Mouse (Mus musculus): ENCODE data around the gene Padi4. TPM values are rescaled to one million over a fixed set of nuclear protein-coding genes. Genes with fewer than 3 reads are reported as not detected.

Gene Padi4
- total and polyA plus RNA-seq, 2 experiments from 2014 or later: 0.06 TPM; not detected in 1

- 77% methylated on average over 5 of the region's 5 CpGs for whole genome bisulfite sequencing
- DNase-seq (no peak), ATAC-seq (no peak)
- Histone ChIP-seq H3K9me3 (ENCODE audit: low read length) (no peaks in the 10 kb centered on the region), H3K4me1 (ENCODE audit: insufficient read depth) (peaks cover 6% of the 10 kb centered on the region; the same call in 1 of the 2 replicates), H3K4me2 (ENCODE audit: low read depth) (no peak overlapping the region), H3K9ac (no peak overlapping the region), H3K36me3 (ENCODE audit: insufficient read depth) (peaks cover 69% of the 10 kb centered on the region), H3K27ac (ENCODE audit: low read depth, low read length) (no peak overlapping the region), H3K27me3 (ENCODE audit: insufficient read depth, low read length) (no peaks in the 10 kb centered on the region), H3K4me3 (ENCODE audit: low read depth, low read length) (no peak overlapping the region)
- no peak for TF ChIP-seq CTCF (IDR thresholded peaks at IDR 0.05; ENCODE audit: low read depth)
Measured at GRCm38 (mm10) chr4:140711360-140711759, 62.7 kb downstream of the Padi4 start.

GRCm38 (mm10) chr4:140710781-140711180 is 63.3 kb downstream of the Padi4 start:
- TF ChIP-seq CTCF (IDR thresholded peaks at IDR 0.05; ENCODE audit: low read depth): no peak
- no peak overlapping the region for H3K9ac ChIP-seq
- DNase-seq: no peak
- H3K27me3 ChIP-seq (ENCODE audit: insufficient read depth, low read length): no peaks in the 10 kb centered on the region
- no peak for ATAC-seq
- H3K4me2 ChIP-seq (ENCODE audit: low read depth): no peak overlapping the region
- H3K9me3 ChIP-seq (ENCODE audit: low read length): no peaks in the 10 kb centered on the region
- H3K4me1 ChIP-seq (ENCODE audit: insufficient read depth): peaks cover 6% of the 10 kb centered on the region; the same call in 1 of the 2 replicates
- no peak overlapping the region for H3K4me3 ChIP-seq (ENCODE audit: low read depth, low read length)
- H3K27ac ChIP-seq (ENCODE audit: low read depth, low read length): no peak overlapping the region
- 76% methylated on average over 10 of the region's 10 CpGs for WGBS
- H3K36me3 ChIP-seq (ENCODE audit: insufficient read depth): peaks cover 63% of the 10 kb centered on the region

GRCm38 (mm10) chr4:140709617-140710016 is 64.4 kb downstream of the Padi4 start:
- Histone ChIP-seq H3K9ac (no peak overlapping the region), H3K27me3 (ENCODE audit: insufficient read depth, low read length) (no peaks in the 10 kb centered on the region), H3K27ac (ENCODE audit: low read depth, low read length) (no peak overlapping the region), H3K36me3 (ENCODE audit: insufficient read depth) (peaks cover 55% of the 10 kb centered on the region), H3K4me1 (ENCODE audit: insufficient read depth) (peaks cover 6% of the 10 kb centered on the region; the same call in 1 of the 2 replicates), H3K4me3 (ENCODE audit: low read depth, low read length) (no peak overlapping the region), H3K9me3 (ENCODE audit: low read length) (no peaks in the 10 kb centered on the region), H3K4me2 (ENCODE audit: low read depth) (no peak overlapping the region)
- ATAC-seq: no peak
- no peak for DNase-seq
- WGBS: 85% methylated on average over 10 of the region's 10 CpGs
- no peak for TF ChIP-seq CTCF (IDR thresholded peaks at IDR 0.05; ENCODE audit: low read depth)

- Histone ChIP-seq H3K27ac (ENCODE audit: low read depth, low read length) (no peak overlapping the region), H3K9me3 (ENCODE audit: low read length) (no peaks in the 10 kb centered on the region), H3K9ac (no peak overlapping the region), H3K36me3 (ENCODE audit: insufficient read depth) (peaks cover 55% of the 10 kb centered on the region), H3K4me2 (ENCODE audit: low read depth) (no peak overlapping the region), H3K4me3 (ENCODE audit: low read depth, low read length) (no peak overlapping the region), H3K27me3 (ENCODE audit: insufficient read depth, low read length) (no peaks in the 10 kb centered on the region), H3K4me1 (ENCODE audit: insufficient read depth) (peaks cover under 1% of the 10 kb centered on the region; the same call in 1 of the 2 replicates)
- no peak for TF ChIP-seq CTCF (IDR thresholded peaks at IDR 0.05; ENCODE audit: low read depth)
- DNase-seq: no peak
- ATAC-seq: no peak
- WGBS: 73% methylated on average over 7 of the region's 7 CpGs
Measured at GRCm38 (mm10) chr4:140709111-140709510, 64.9 kb downstream of the Padi4 start.

- no peak for ATAC-seq
- no peak overlapping the region for H3K27ac ChIP-seq (ENCODE audit: low read depth, low read length)
- TF ChIP-seq CTCF (IDR thresholded peaks at IDR 0.05; ENCODE audit: low read depth): no peak
- DNase-seq: no peak
- H3K9me3 ChIP-seq (ENCODE audit: low read length): no peaks in the 10 kb centered on the region
- 81% methylated on average over 18 of the region's 18 CpGs for WGBS
- H3K9ac ChIP-seq: no peak overlapping the region
- no peak overlapping the region for H3K4me2 ChIP-seq (ENCODE audit: low read depth)
- H3K4me1 ChIP-seq (ENCODE audit: insufficient read depth): no peaks in the 10 kb centered on the region
- H3K4me3 ChIP-seq (ENCODE audit: low read depth, low read length): no peak overlapping the region
- no peaks in the 10 kb centered on the region for H3K27me3 ChIP-seq (ENCODE audit: insufficient read depth, low read length)
- H3K36me3 ChIP-seq (ENCODE audit: insufficient read depth): peaks cover 54% of the 10 kb centered on the region
Measured at GRCm38 (mm10) chr4:140708297-140708927, 65.6 kb downstream of the Padi4 start.

GRCm38 (mm10) chr4:140707615-140708014 is 66.4 kb downstream of the Padi4 start:
- H3K27ac ChIP-seq (ENCODE audit: low read depth, low read length): no peak overlapping the region
- no peak overlapping the region for H3K4me3 ChIP-seq (ENCODE audit: low read depth, low read length)
- 50% methylated on average over 4 of the region's 4 CpGs for WGBS
- TF ChIP-seq CTCF (IDR thresholded peaks at IDR 0.05; ENCODE audit: low read depth): no peak
- H3K9me3 ChIP-seq (ENCODE audit: low read length): no peaks in the 10 kb centered on the region
- H3K27me3 ChIP-seq (ENCODE audit: insufficient read depth, low read length): no peaks in the 10 kb centered on the region
- peaks cover 46% of the 10 kb centered on the region for H3K36me3 ChIP-seq (ENCODE audit: insufficient read depth)
- H3K9ac ChIP-seq: no peak overlapping the region
- DNase-seq (no peak), ATAC-seq (no peak)
- no peaks in the 10 kb centered on the region for H3K4me1 ChIP-seq (ENCODE audit: insufficient read depth)
- H3K4me2 ChIP-seq (ENCODE audit: low read depth): no peak overlapping the region

GRCm38 (mm10) chr4:140704166-140704565 is 69.9 kb downstream of the Padi4 start:
- Histone ChIP-seq H3K9me3 (ENCODE audit: low read length) (no peaks in the 10 kb centered on the region), H3K4me2 (ENCODE audit: low read depth) (peak overlapping the region; percentile 87), H3K36me3 (ENCODE audit: insufficient read depth) (peaks cover 14% of the 10 kb centered on the region), H3K9ac (no peak overlapping the region; the same call in 1 of the 2 replicates), H3K27ac (ENCODE audit: low read depth, low read length) (no peak overlapping the region), H3K27me3 (ENCODE audit: insufficient read depth, low read length) (peaks cover 7% of the 10 kb centered on the region), H3K4me3 (ENCODE audit: low read depth, low read length) (no peak overlapping the region), H3K4me1 (ENCODE audit: insufficient read depth) (peaks cover 5% of the 10 kb centered on the region; the same call in 1 of the 2 replicates)
- no peak for TF ChIP-seq CTCF (IDR thresholded peaks at IDR 0.05; ENCODE audit: low read depth)
- WGBS: 26% methylated on average over 4 of the region's 4 CpGs
- ATAC-seq: no peak
- no peak for DNase-seq
